Mouse (Mus musculus) induced T-regulatory cell, adult 2 months (primary cell): Measurements from ENCODE around the gene Gm37240.

ENCODE experiments used
- DNase-seq: peaks from one replicate; pipeline ENCODE4 v3.0.0-alpha.2; 2012; ENCODE audit warnings: low read depth

The Gm37240 gene

GRCm38 (mm10) chr3:85131878-85132277, 755.4 kb downstream of the Gm37240 start:
- no peak for DNase-seq

GRCm38 (mm10) chr3:85128546-85128945, 758.8 kb downstream of the Gm37240 start:
- no peak for DNase-seq

GRCm38 (mm10) chr3:85126970-85127369, 760.3 kb downstream of the Gm37240 start:
- DNase-seq = peak; percentile 90

GRCm38 (mm10) chr3:85125471-85125870, 761.8 kb downstream of the Gm37240 start:
- no peak for DNase-seq

GRCm38 (mm10) chr3:85124924-85125323, 762.4 kb downstream of the Gm37240 start:
- DNase-seq = no peak

- no peak for DNase-seq
Measured at GRCm38 (mm10) chr3:85124410-85124809, 762.9 kb downstream of the Gm37240 start.

GRCm38 (mm10) chr3:85117702-85118101, 769.6 kb downstream of the Gm37240 start:
- no peak for DNase-seq

- no peak for DNase-seq
Measured at GRCm38 (mm10) chr3:85117014-85117413, 770.3 kb downstream of the Gm37240 start.

- DNase-seq = no peak
Measured at GRCm38 (mm10) chr3:85115959-85116543, 771.3 kb downstream of the Gm37240 start.

GRCm38 (mm10) chr3:85113565-85113964, 773.8 kb downstream of the Gm37240 start:
- DNase-seq = no peak

- DNase-seq = no peak
Measured at GRCm38 (mm10) chr3:85110762-85111161, 776.6 kb downstream of the Gm37240 start.

- no peak for DNase-seq
Measured at GRCm38 (mm10) chr3:85109221-85109620, 778.1 kb downstream of the Gm37240 start.

GRCm38 (mm10) chr3:85108396-85108795, 778.9 kb downstream of the Gm37240 start:
- no peak for DNase-seq

- no peak for DNase-seq
Measured at GRCm38 (mm10) chr3:85106956-85107355, 780.4 kb downstream of the Gm37240 start.

GRCm38 (mm10) chr3:85104301-85104700, 783.0 kb downstream of the Gm37240 start:
- DNase-seq = no peak

- DNase-seq = no peak
Measured at GRCm38 (mm10) chr3:85080882-85081558, 806.3 kb downstream of the Gm37240 start.

- no peak for DNase-seq
Measured at GRCm38 (mm10) chr3:85064113-85064512, 823.2 kb downstream of the Gm37240 start.

- no peak for DNase-seq
Measured at GRCm38 (mm10) chr3:85060153-85060552, 827.2 kb downstream of the Gm37240 start.

- no peak for DNase-seq
Measured at GRCm38 (mm10) chr3:85057245-85057644, 830.1 kb downstream of the Gm37240 start.

- DNase-seq = no peak
Measured at GRCm38 (mm10) chr3:85053526-85053925, 833.8 kb downstream of the Gm37240 start.

- no peak for DNase-seq
Measured at GRCm38 (mm10) chr3:85052196-85052595, 835.1 kb downstream of the Gm37240 start.

GRCm38 (mm10) chr3:85048569-85048968, 838.7 kb downstream of the Gm37240 start:
- no peak for DNase-seq

- no peak for DNase-seq
Measured at GRCm38 (mm10) chr3:85043679-85044218, 843.6 kb downstream of the Gm37240 start.

GRCm38 (mm10) chr3:85042126-85042525, 845.2 kb downstream of the Gm37240 start:
- no peak for DNase-seq
